Mouse (Mus musculus): ENCODE results near the gene Tbc1d30. TPM values are rescaled to one million over a fixed set of nuclear protein-coding genes. Genes with fewer than 3 reads are reported as not detected.

Gene Tbc1d30
- polyA plus RNA-seq, 1 experiment from 2014 or later, result 0.11 TPM

DNA sequence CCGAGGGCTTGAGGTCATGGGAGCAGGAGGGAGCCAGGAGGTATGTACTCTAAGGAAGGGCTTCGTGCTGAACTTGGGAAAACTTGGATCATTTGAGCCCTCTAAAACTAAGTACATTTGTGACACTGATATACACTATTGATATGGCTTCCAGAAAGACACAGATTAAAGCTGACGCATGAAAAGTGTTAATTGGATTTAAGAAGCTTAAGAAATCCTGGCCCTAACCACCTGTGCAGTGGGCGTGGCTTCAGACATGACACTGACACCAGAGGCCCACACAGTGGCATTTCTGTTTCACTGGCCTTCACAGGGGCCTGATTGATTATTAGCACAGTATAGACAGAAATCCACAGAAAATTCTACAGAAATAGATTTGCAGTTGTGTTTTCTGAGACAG lies 21.5 kb downstream of the Tbc1d30 start:
- Histone ChIP-seq H3K4me3 (no peak overlapping the region), H3K4me2 (no peak overlapping the region), H3K27ac (no peak overlapping the region), H3K36me3 (no peaks in the 10 kb centered on the region), H3K9ac (no peak overlapping the region), H3K4me1 (no peaks in the 10 kb centered on the region), H3K27me3 (replicated peaks) (no peaks in the 10 kb centered on the region), H3K9me3 (replicated peaks) (0 out of 2 replicates have a peak, but pooled peaks cover 4% of the 10 kb centered on the region)
- WGBS (ENCODE audit: insufficient replicate concordance), result 51% methylated on average over 4 of the region's 4 CpGs
- no peak for ATAC-seq

DNA sequence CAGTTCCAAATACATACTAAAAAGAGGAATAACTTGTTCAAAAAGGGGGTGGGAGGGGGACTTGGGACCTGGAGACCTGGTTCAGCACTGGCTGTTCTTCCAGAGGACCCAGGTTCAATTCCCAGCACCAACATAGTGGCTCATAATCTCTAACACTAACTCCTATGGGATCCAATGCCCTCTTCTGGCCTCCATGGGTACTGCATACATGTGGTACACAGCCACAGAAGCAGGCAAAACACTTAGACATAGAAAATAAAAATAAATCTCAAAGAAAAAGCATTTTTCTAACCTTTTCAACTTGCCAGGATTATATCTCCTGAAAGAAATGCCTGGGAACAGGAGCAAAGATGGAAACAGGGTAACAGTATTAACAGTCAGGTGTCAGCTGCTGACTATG lies 24.9 kb downstream of the Tbc1d30 start:
- Histone ChIP-seq H3K4me1 (no peaks in the 10 kb centered on the region), H3K9me3 (replicated peaks) (0 out of 2 replicates have a peak, but pooled peaks cover 4% of the 10 kb centered on the region), H3K27ac (no peak overlapping the region), H3K36me3 (no peaks in the 10 kb centered on the region), H3K27me3 (replicated peaks) (no peaks in the 10 kb centered on the region), H3K9ac (no peak overlapping the region), H3K4me3 (no peak overlapping the region), H3K4me2 (no peak overlapping the region)
- no peak for ATAC-seq

- H3K27ac ChIP-seq, result no peak overlapping the region
- no peaks in the 10 kb centered on the region for H3K36me3 ChIP-seq
- H3K4me2 ChIP-seq, result no peak overlapping the region
- H3K9ac ChIP-seq, result no peak overlapping the region
- no peak for ATAC-seq
- 0 out of 2 replicates have a peak, but pooled peaks cover 4% of the 10 kb centered on the region for H3K9me3 ChIP-seq (replicated peaks)
- H3K4me1 ChIP-seq, result no peaks in the 10 kb centered on the region
- 69% methylated on average over 7 of the region's 7 CpGs for WGBS (ENCODE audit: insufficient replicate concordance)
- H3K27me3 ChIP-seq (replicated peaks), result no peaks in the 10 kb centered on the region
- H3K4me3 ChIP-seq, result no peak overlapping the region
These were observed 27.6 kb downstream of the Tbc1d30 start for GRCm38 (mm10) chr10:121323493-121323892.

- H3K4me1 ChIP-seq, result no peaks in the 10 kb centered on the region
- ATAC-seq, result no peak
- 73% methylated on average over 7 of the region's 7 CpGs for WGBS (ENCODE audit: insufficient replicate concordance)
These were observed 32.6 kb downstream of the Tbc1d30 start for GRCm38 (mm10) chr10:121318397-121318950.

GRCm38 (mm10) chr10:121316361-121316760 lies 34.7 kb downstream of the Tbc1d30 start:
- Histone ChIP-seq H3K9ac (no peak overlapping the region), H3K36me3 (no peaks in the 10 kb centered on the region), H3K4me3 (no peak overlapping the region), H3K9me3 (replicated peaks) (no peaks in the 10 kb centered on the region), H3K27me3 (replicated peaks) (peaks cover 47% of the 10 kb centered on the region), H3K4me2 (no peak overlapping the region), H3K27ac (no peak overlapping the region), H3K4me1 (no peaks in the 10 kb centered on the region)
- no peak for ATAC-seq
- 36% methylated on average over 10 of the region's 10 CpGs for WGBS (ENCODE audit: insufficient replicate concordance)

More at GRCm38 (mm10) chr10:121318397-121318950, 32.6 kb downstream of the Tbc1d30 start:
- H3K27me3 ChIP-seq (replicated peaks), result peaks cover 27% of the 10 kb centered on the region
- no peaks in the 10 kb centered on the region for H3K36me3 ChIP-seq
- H3K9ac ChIP-seq, result no peak overlapping the region
- no peaks in the 10 kb centered on the region for H3K9me3 ChIP-seq (replicated peaks)
- H3K27ac ChIP-seq, result no peak overlapping the region
- no peak overlapping the region for H3K4me2 ChIP-seq
- H3K4me3 ChIP-seq, result no peak overlapping the region

DNA sequence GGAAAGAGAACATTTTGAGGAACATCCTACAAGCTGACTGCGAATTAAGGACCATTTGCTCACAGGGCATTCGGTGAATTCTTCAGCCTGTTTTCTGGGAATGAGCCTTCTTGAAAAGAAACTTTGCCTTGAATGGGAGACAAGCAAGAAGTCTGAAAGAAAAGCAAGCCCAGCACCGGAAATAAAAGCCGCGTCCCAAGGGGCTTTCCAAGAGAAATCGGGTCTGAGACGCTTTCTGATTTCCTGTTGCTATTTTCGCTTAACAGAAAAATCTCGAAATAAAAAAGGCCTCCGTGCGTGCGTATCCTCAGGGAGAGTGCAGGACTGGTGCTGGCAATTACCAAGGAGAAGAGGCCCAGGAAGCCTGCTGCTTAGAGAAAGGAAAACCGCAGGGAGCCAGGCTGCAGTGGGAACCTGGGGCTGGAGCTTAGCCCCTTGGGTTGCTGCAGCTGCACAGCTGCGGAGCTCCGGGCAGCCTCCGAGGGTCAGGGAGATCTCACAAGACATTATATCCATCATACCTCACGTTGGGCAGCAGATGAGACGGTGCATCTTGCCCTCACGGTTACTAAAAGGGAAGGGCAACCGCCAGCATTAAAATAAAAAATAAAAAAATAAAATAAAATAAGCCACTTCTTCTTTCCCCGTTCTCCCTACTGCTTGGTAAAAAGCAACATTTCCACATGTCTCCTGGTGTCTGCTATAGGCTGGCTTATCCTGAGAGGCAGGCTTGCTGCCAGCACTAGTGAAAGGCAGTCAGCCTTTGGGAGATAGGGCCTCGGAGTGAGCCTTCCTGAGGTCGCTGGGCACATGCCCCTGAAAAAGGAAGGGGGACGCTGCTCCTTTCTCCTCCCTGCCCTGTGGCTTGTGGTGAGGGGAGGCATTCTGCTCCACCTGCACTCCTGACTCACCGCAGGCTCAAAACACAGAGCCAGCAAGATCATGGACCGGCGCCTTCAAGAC lies 35.5 kb downstream of the Tbc1d30 start:
- peaks cover 54% of the 10 kb centered on the region for H3K27me3 ChIP-seq (replicated peaks)
- peak overlapping the region; percentile 28 for H3K4me2 ChIP-seq
- no peak overlapping the region for H3K27ac ChIP-seq
- H3K36me3 ChIP-seq, result no peaks in the 10 kb centered on the region
- H3K4me1 ChIP-seq, result peaks cover 6% of the 10 kb centered on the region; the same call in 1 of the 2 replicates
- no peak overlapping the region for H3K4me3 ChIP-seq
- H3K9ac ChIP-seq, result no peak overlapping the region
- no peak for ATAC-seq
- 22% methylated on average over 27 of the region's 27 CpGs for WGBS (ENCODE audit: insufficient replicate concordance)
- H3K9me3 ChIP-seq (replicated peaks), result no peaks in the 10 kb centered on the region

- no peak overlapping the region for H3K4me2 ChIP-seq
- ATAC-seq, result no peak
- H3K4me3 ChIP-seq, result no peak overlapping the region
- WGBS (ENCODE audit: insufficient replicate concordance), result 49% methylated on average over 4 of the region's 4 CpGs
- peaks cover 15% of the 10 kb centered on the region for H3K4me1 ChIP-seq
- H3K9ac ChIP-seq, result no peak overlapping the region
- no peak overlapping the region for H3K27ac ChIP-seq
- no peaks in the 10 kb centered on the region for H3K36me3 ChIP-seq
- peaks cover 68% of the 10 kb centered on the region for H3K27me3 ChIP-seq (replicated peaks)
- H3K9me3 ChIP-seq (replicated peaks), result no peaks in the 10 kb centered on the region
These were observed 36.9 kb downstream of the Tbc1d30 start for GRCm38 (mm10) chr10:121314186-121314585.

DNA sequence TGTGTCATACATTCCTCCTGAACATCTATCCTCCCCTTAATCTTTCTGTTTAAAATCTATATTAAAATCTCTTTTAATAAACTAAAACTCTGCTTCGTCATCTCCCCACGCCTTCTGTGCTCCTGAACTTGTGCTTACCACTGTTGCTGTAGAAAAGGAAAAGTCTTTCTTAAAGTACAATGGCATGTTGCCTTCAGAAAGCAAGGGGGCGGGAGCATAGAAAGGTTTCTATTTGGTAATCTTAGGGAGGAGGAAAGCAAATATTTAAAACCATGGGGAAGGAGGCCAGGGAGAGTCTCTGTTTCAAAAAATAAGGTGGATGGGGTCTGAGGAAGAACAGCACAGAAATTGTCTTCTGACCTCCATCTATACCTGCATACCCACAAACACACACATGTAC lies 38.0 kb downstream of the Tbc1d30 start:
- Histone ChIP-seq H3K9ac (no peak overlapping the region), H3K4me3 (no peak overlapping the region), H3K27ac (no peak overlapping the region), H3K4me1 (peaks cover 15% of the 10 kb centered on the region), H3K27me3 (replicated peaks) (peaks cover 80% of the 10 kb centered on the region), H3K4me2 (no peak overlapping the region), H3K36me3 (no peaks in the 10 kb centered on the region), H3K9me3 (replicated peaks) (no peaks in the 10 kb centered on the region)
- WGBS (ENCODE audit: insufficient replicate concordance), result 58% methylated on average over 3 of the region's 3 CpGs
- ATAC-seq, result no peak

DNA sequence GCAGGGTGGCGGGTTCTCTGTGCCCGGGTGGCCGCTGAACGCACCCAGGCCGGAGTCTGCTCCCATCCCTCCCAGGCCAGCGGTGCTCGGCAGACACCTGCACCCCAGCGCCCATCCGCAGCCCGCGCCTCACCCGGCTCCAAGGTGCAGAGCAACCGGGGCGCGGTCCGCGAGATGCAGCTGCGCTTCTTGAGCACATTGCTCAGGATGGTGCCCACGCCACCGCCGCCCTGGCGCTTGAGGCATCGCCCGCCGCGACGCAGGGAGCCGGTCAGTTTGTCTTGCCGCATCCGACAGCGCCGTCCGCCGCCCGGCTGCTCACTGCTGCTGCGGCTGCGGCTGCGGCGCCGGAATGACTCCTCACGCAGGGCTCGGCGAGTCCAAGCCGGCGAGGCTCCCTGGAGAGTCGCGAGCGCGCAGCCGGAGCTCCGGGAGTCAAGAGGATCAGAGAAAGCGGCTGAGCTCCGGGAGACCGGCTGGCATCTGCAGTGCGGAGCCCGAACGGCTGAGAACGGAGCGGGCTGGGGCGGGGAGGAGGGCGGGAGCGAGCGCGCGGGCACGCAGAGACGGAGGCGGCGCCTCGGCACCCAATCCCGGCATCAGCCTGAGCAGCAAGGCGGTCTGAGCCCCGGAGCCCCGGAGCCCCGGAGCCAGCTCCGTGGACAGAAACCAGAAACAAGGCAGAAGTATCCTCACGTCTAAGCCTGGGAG lies 40.4 kb downstream of the Tbc1d30 start:
- Histone ChIP-seq H3K27me3 (replicated peaks) (peaks cover 74% of the 10 kb centered on the region), H3K27ac (no peak overlapping the region), H3K4me2 (peak overlapping the region; percentile 64), H3K9ac (no peak overlapping the region), H3K9me3 (replicated peaks) (no peaks in the 10 kb centered on the region), H3K4me3 (peak overlapping the region; percentile 53), H3K36me3 (no peaks in the 10 kb centered on the region), H3K4me1 (peaks cover 15% of the 10 kb centered on the region)
- 0 out of 2 replicates have a peak, but pooled peaks have one; percentile 32 for ATAC-seq
- WGBS (ENCODE audit: insufficient replicate concordance), result 2% methylated on average over 77 of the region's 77 CpGs

- 3% methylated on average over 32 of the region's 32 CpGs for WGBS (ENCODE audit: insufficient replicate concordance)
- H3K27me3 ChIP-seq (replicated peaks), result peaks cover 67% of the 10 kb centered on the region
- peak overlapping the region; percentile 53 for H3K4me3 ChIP-seq
- H3K4me2 ChIP-seq, result peak overlapping the region; percentile 64
- no peaks in the 10 kb centered on the region for H3K9me3 ChIP-seq (replicated peaks)
- H3K27ac ChIP-seq, result no peak overlapping the region
- H3K9ac ChIP-seq, result no peak overlapping the region
- H3K4me1 ChIP-seq, result peaks cover 15% of the 10 kb centered on the region
- no peaks in the 10 kb centered on the region for H3K36me3 ChIP-seq
- ATAC-seq, result no peak
These were observed 41.1 kb downstream of the Tbc1d30 start for GRCm38 (mm10) chr10:121309801-121310510.

DNA sequence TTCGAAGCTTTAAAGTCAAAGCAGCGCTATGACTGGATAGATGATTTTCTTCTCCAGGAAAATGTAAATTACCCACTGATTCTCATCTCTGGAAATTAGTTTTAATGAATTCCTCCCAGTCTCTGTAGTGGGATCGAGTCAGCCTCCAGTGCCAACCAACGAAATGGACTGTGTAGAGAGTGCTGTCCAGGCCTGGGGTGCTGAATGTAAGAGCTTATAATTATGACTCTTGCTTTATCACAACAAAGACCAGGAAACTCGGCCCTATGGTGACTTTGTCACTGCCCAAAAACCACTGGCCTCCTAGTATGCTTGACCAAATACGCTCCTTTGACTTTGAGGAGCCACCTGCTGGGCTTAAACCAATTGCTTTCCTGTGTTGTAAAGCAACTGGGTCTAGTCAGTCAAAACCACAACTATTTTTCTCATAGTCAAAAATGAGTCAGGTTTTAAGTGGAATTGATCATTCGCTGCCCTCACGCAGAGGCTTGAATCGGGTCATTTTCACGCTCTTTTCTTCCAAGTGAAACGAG lies 41.9 kb downstream of the Tbc1d30 start:
- Histone ChIP-seq H3K27me3 (replicated peaks) (peaks cover 62% of the 10 kb centered on the region), H3K9me3 (replicated peaks) (no peaks in the 10 kb centered on the region), H3K27ac (no peak overlapping the region), H3K4me2 (no peak overlapping the region), H3K4me1 (peaks cover 15% of the 10 kb centered on the region), H3K9ac (no peak overlapping the region), H3K36me3 (no peaks in the 10 kb centered on the region), H3K4me3 (no peak overlapping the region)
- WGBS (ENCODE audit: insufficient replicate concordance), result 26% methylated on average over 11 of the region's 11 CpGs
- ATAC-seq, result no peak

Data from liver, embryonic 12.5 days (tissue).